Mouse (Mus musculus) small intestine, adult 2 months (tissue): ENCODE measurements around the gene Cnfn.

Source experiments
- CTCF ChIP-seq: fragments of 200-500 bp; IDR thresholded peaks from 2 replicates; pipeline ENCODE4 v1.5.1; 2012; ENCODE audit warnings: low read depth, mild to moderate bottlenecking, control low read depth, inconsistent platforms, low read length, moderate library complexity, mixed read lengths; ENCODE audit not compliant: insufficient replicate concordance, insufficient read length; ENCODE audit errors: extremely low read depth
- POLR2A ChIP-seq: fragments of 200-500 bp; IDR thresholded peaks from 2 replicates; pipeline ENCODE4 v1.6.1; 2012; ENCODE audit warnings: low read depth, mild to moderate bottlenecking, control low read depth, inconsistent platforms, low read length, moderate library complexity

DNA sequence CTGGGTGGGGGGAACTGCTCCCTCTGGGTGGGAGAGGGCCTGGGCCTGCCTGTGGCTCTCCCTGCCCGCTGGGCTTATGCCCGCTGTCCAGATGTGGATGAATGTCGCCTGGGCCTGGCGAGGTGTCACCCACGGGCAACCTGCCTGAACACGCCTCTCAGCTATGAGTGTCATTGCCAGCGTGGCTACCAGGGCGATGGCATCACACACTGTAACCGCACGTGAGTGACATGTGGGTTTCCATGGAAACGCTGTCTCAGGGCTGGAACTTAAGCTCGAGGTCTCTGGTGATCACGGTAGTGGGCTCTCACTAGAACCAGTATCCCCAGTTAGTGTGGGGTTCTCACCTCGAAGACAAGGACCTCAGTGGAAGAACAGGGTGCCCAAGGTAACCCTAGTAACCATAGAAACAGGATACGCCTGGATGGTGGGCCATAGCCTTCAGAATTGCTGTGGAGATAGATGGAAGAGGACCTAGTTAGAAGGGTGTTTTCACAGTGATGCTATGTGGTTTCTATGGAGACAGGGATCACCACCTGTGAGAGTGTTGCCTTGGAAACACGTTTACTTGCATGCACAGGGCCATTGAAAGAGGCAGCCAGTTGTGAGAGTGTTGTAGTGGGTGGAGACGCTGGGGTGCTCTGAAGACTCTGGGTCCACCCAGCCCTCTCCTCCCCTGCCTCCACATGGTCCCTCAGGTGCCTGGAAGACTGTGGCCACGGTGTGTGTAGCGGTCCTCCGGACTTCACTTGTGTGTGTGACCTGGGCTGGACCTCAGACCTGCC is 28.3 kb downstream of the Cnfn start:
- no peak for TF ChIP-seq CTCF
- TF ChIP-seq POLR2A: no peak
